Mouse (Mus musculus): ENCODE results near the gene Cdk5r2. TPM values are rescaled to one million over a fixed set of nuclear protein-coding genes. Genes with fewer than 3 reads are reported as not detected.
"Not testable (repeated sequence)": the region's sequence is repeated elsewhere in the genome, so short reads cannot be mapped to it uniquely, and the experiment has no call there.

Gene Cdk5r2
- not detected in 2 replicates for total RNA-seq (2017)

- 0 out of 2 replicates have a peak, but pooled peaks have one; percentile 35 for ATAC-seq (ENCODE audit: extremely low read depth, insufficient number of reproducible peaks, low FRiP score, poor library complexity, severe bottlenecking)
These were observed at the start of gene Cdk5r2 for GRCm38 (mm10) chr1:74854306-74855056. Gene Cdk5r2, plus strand, starts transcription at chr1:74854934.

- ATAC-seq (ENCODE audit: extremely low read depth, insufficient number of reproducible peaks, low FRiP score, poor library complexity, severe bottlenecking): no peak
These were observed 49.3 kb upstream of the Cdk5r2 start for GRCm38 (mm10) chr1:74805340-74805835.

GRCm38 (mm10) chr1:74805843-74806242 is 48.9 kb upstream of the Cdk5r2 start:
- no peak for ATAC-seq (ENCODE audit: extremely low read depth, insufficient number of reproducible peaks, low FRiP score, poor library complexity, severe bottlenecking)

GRCm38 (mm10) chr1:74806360-74807311 is 48.1 kb upstream of the Cdk5r2 start:
- 0 out of 2 replicates have a peak, but pooled peaks have one; percentile 5 for ATAC-seq (ENCODE audit: extremely low read depth, insufficient number of reproducible peaks, low FRiP score, poor library complexity, severe bottlenecking)

DNA sequence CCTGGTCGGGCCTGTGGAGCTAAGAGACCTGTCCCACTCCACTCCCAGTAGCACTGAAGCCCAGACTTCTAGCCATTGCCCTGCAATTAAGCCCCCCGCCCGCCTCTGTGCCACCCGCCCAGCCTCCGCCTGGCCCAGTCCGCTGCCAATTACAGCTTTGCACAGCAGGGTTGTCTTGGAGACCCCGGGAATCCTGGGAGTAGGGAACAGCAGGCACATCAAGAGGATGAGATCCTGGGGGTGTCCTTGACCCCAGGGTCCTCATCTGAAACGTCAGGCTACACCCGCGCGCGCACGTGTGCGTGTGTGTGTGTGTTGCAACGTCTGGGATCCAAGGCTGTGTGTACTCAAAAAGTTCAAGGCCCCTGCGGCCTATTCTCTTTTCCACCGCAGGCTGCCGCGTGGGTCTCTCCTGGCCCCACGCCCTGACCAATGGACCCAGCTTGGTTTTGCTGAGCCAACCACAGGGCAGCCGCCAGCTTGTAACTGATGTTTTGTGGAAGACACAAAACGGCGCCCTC is 47.1 kb upstream of the Cdk5r2 start:
- no peak for ATAC-seq (ENCODE audit: extremely low read depth, insufficient number of reproducible peaks, low FRiP score, poor library complexity, severe bottlenecking)

GRCm38 (mm10) chr1:74808078-74808477 is 46.7 kb upstream of the Cdk5r2 start:
- ATAC-seq (ENCODE audit: extremely low read depth, insufficient number of reproducible peaks, low FRiP score, poor library complexity, severe bottlenecking): peak; percentile 72; the same call in 1 of the 2 replicates

DNA sequence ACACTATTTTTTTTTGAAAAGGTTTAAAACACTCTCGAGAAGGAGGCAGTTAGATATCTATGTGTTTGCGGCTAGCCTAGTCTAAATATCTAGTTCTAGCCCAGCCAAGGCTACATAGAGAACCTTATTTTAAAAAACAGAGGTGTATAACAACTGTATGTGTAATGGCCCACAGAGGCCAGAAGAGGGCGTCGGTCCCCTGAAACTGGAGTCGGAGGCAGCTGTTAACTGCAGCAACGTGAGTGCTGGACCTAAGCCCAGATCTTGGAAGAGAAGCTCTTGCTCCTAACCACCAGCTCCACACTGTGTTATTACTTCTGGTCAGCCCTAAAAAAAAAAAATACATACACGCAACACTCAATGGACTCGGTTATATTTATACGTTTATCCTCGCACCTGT is 45.7 kb upstream of the Cdk5r2 start:
- no peak for ATAC-seq (ENCODE audit: extremely low read depth, insufficient number of reproducible peaks, low FRiP score, poor library complexity, severe bottlenecking)

GRCm38 (mm10) chr1:74814931-74815647 is 39.6 kb upstream of the Cdk5r2 start:
- no peak for ATAC-seq (ENCODE audit: extremely low read depth, insufficient number of reproducible peaks, low FRiP score, poor library complexity, severe bottlenecking)

DNA sequence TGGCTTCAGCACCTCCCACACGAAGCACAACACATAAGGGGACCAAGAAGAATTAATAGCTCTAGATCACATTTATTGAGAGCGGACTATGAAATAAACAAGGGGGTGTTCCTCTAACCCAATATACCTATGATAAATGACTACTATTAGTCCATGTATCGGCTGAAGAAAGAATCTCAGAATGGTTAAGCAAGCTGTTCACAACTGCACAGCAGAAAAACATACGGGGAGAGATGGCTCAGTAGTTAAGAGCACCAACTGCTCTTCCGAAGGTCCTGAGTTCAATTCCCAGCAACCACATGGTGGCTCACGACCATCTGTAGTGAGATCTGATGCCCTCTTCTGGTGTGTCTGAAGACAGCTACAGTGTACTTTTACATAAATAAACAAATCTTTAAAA is 38.8 kb upstream of the Cdk5r2 start:
- ATAC-seq (ENCODE audit: extremely low read depth, insufficient number of reproducible peaks, low FRiP score, poor library complexity, severe bottlenecking): not testable (repeated sequence)

GRCm38 (mm10) chr1:74816612-74817199 is 38.0 kb upstream of the Cdk5r2 start:
- ATAC-seq (ENCODE audit: extremely low read depth, insufficient number of reproducible peaks, low FRiP score, poor library complexity, severe bottlenecking): peak; percentile 83

DNA sequence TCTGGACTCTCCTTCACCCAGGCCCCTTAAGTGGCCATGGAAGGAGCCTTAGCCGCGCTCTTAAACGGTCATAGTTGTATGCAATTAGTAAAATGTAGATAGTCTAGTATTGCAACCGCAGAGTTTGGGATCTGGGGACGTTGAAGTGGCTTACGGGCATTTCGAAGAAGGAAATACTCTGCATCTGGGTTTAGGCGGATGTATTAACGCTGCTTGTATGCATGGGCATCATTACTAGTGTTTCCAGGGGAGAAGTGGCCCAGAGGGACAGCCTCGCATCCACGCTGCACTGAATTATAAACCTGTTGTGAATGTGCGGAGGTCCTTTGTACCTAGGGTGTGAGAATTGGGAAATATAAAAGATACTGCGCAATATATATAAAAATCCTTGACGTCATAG is 37.5 kb upstream of the Cdk5r2 start:
- ATAC-seq (ENCODE audit: extremely low read depth, insufficient number of reproducible peaks, low FRiP score, poor library complexity, severe bottlenecking): no peak

DNA sequence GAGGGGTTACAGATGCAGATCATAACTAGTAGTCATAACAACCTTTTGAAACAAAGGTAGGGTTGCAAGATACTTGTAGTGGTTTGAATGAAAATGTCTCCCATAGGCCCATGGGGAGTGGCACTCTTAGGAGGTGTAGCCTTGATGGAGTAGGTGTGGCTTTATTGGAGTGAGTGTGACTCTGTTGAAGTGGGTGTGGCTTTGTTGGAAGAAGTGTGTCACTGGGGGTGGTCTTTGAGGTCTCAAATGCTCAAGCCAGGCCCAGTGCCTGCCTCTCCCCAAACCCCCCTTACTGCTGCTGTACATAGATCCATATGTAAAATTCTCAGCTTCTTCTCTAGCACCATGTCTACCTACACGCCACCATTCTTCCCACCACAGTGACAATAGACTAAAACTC is 36.2 kb upstream of the Cdk5r2 start:
- ATAC-seq (ENCODE audit: extremely low read depth, insufficient number of reproducible peaks, low FRiP score, poor library complexity, severe bottlenecking): no peak

- not testable (repeated sequence) for ATAC-seq (ENCODE audit: extremely low read depth, insufficient number of reproducible peaks, low FRiP score, poor library complexity, severe bottlenecking)
These were observed 31.1 kb upstream of the Cdk5r2 start for GRCm38 (mm10) chr1:74823598-74823997.

DNA sequence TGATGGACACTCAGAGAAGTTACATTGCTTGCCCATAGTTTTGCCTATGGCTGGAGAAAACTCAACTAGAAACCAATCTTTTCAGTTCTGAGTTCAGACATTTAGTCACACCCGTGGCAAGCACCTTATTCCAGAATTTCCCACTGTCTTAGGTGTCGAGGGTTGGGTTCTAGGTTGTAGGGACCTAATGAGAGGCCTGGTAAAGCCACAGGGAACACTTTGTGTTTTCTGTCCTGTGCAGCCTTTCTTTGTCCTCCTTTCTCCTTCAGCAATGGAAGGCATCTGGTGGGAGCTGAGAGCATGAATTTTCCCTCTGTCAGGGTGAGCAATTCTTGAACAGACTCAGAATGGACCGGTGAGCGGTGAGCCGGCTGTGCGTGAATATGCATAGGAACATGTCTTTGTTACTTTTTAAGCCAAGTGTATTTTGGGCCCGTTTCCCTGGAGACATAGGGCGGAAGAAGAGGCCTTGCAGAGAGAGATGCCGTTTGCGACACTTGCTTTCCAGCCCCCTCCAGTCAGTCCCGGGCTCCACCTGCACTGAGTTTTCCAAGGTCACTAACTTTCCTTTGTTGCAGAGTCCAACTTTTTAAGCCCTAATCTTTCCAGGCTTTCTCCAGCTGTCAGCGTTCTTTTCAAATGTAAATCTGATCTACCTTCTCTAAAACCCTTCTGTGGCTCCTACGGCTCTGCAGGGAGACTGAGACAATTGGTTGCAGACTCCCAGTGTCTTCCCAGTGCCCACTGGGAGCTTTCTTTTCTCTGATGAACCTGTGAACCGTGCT is 30.0 kb upstream of the Cdk5r2 start:
- no peak for ATAC-seq (ENCODE audit: extremely low read depth, insufficient number of reproducible peaks, low FRiP score, poor library complexity, severe bottlenecking)

GRCm38 (mm10) chr1:74830061-74830460 is 24.7 kb upstream of the Cdk5r2 start:
- no peak for ATAC-seq (ENCODE audit: extremely low read depth, insufficient number of reproducible peaks, low FRiP score, poor library complexity, severe bottlenecking)

- ATAC-seq (ENCODE audit: extremely low read depth, insufficient number of reproducible peaks, low FRiP score, poor library complexity, severe bottlenecking): no peak
These were observed 21.5 kb upstream of the Cdk5r2 start for GRCm38 (mm10) chr1:74833255-74833654.

GRCm38 (mm10) chr1:74843090-74843489 is 11.6 kb upstream of the Cdk5r2 start:
- no peak for ATAC-seq (ENCODE audit: extremely low read depth, insufficient number of reproducible peaks, low FRiP score, poor library complexity, severe bottlenecking)

GRCm38 (mm10) chr1:74846341-74846740 is 8.4 kb upstream of the Cdk5r2 start:
- ATAC-seq (ENCODE audit: extremely low read depth, insufficient number of reproducible peaks, low FRiP score, poor library complexity, severe bottlenecking): no peak

Measured in neutrophil, adult 5-6 weeks (primary cell).